Mouse (Mus musculus): ENCODE data around the gene Gjc1.

Gene Gjc1

GRCm38 (mm10) chr11:102819021-102819782 lies at the start of gene Gjc1:
TSS of gene Gjc1 (minus strand) at chr11:102819700.
- DNase-seq (ENCODE audit: low read depth, low spot score): peak; percentile 100

GRCm38 (mm10) chr11:102864272-102864671 lies 44.8 kb upstream of the Gjc1 start:
- DNase-seq (ENCODE audit: low read depth, low spot score): peak; percentile 56

GRCm38 (mm10) chr11:102859933-102860332 lies 40.4 kb upstream of the Gjc1 start:
- DNase-seq (ENCODE audit: low read depth, low spot score): no peak

- no peak for DNase-seq (ENCODE audit: low read depth, low spot score)
Observed at GRCm38 (mm10) chr11:102858951-102859350, 39.5 kb upstream of the Gjc1 start.

- no peak for DNase-seq (ENCODE audit: low read depth, low spot score)
Observed at GRCm38 (mm10) chr11:102855941-102856340, 36.4 kb upstream of the Gjc1 start.

GRCm38 (mm10) chr11:102853760-102854159 lies 34.3 kb upstream of the Gjc1 start:
- DNase-seq (ENCODE audit: low read depth, low spot score): peak; percentile 70

- peak; percentile 71 for DNase-seq (ENCODE audit: low read depth, low spot score)
Observed at GRCm38 (mm10) chr11:102851883-102852282, 32.4 kb upstream of the Gjc1 start.

- DNase-seq (ENCODE audit: low read depth, low spot score): no peak
Observed at GRCm38 (mm10) chr11:102845926-102846325, 26.4 kb upstream of the Gjc1 start.

- no peak for DNase-seq (ENCODE audit: low read depth, low spot score)
Observed at GRCm38 (mm10) chr11:102838616-102839150, 19.2 kb upstream of the Gjc1 start.

- DNase-seq (ENCODE audit: low read depth, low spot score): no peak
Observed at GRCm38 (mm10) chr11:102838126-102838525, 18.6 kb upstream of the Gjc1 start.

- DNase-seq (ENCODE audit: low read depth, low spot score): no peak
Observed at GRCm38 (mm10) chr11:102837385-102837784, 17.9 kb upstream of the Gjc1 start.

- no peak for DNase-seq (ENCODE audit: low read depth, low spot score)
Observed at GRCm38 (mm10) chr11:102836146-102836545, 16.6 kb upstream of the Gjc1 start.

- no peak for DNase-seq (ENCODE audit: low read depth, low spot score)
Observed at GRCm38 (mm10) chr11:102835549-102835948, 16.0 kb upstream of the Gjc1 start, which contains the start of gene Higd1b. TSS of gene Higd1b (plus strand) at chr11:102835849.

GRCm38 (mm10) chr11:102834219-102834618 lies 14.7 kb upstream of the Gjc1 start:
- no peak for DNase-seq (ENCODE audit: low read depth, low spot score)

GRCm38 (mm10) chr11:102832700-102833297 lies 13.3 kb upstream of the Gjc1 start:
- peak; percentile 30 for DNase-seq (ENCODE audit: low read depth, low spot score)

- no peak for DNase-seq (ENCODE audit: low read depth, low spot score)
Observed at GRCm38 (mm10) chr11:102830276-102830675, 10.8 kb upstream of the Gjc1 start.

- peak; percentile 31 for DNase-seq (ENCODE audit: low read depth, low spot score)
Observed at GRCm38 (mm10) chr11:102827097-102827496, 7.6 kb upstream of the Gjc1 start.

GRCm38 (mm10) chr11:102826476-102826875 lies 7.0 kb upstream of the Gjc1 start:
- DNase-seq (ENCODE audit: low read depth, low spot score): peak; percentile 81

GRCm38 (mm10) chr11:102821231-102821630 lies 1.7 kb upstream of the Gjc1 start:
- DNase-seq (ENCODE audit: low read depth, low spot score): peak; percentile 91

GRCm38 (mm10) chr11:102820432-102820831 lies 932 bp upstream of the Gjc1 start:
- peak; percentile 100 for DNase-seq (ENCODE audit: low read depth, low spot score)

- peak; percentile 58 for DNase-seq (ENCODE audit: low read depth, low spot score)
Observed at GRCm38 (mm10) chr11:102819783-102820385, 384 bp upstream of the Gjc1 start.

All from R1 (cell line).